Mouse (Mus musculus): Measurements from ENCODE around the gene Spag6.

DNA sequence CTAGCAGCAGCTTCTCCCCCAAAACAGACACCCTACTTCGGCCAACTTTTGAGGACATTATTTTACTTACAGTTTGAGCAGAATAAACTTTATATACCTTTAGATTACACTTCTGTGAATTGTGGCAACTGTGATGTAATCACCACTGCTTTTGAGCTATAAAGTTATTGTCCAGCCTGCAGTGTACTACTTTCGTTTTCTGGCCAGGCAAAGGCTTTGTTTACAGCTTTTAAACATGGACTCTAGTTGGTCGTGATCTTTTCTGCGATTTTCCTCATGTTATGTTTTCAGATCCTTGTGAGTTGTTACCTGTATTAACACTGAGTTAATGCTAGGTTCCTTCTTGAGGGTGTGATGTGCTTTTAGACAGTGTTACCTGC, 72.6 kb downstream of the Spag6 start:
- TF ChIP-seq CTCF (IDR thresholded peaks at IDR 0.05; ENCODE audit: low read depth) (no peak), EP300 (IDR thresholded peaks at IDR 0.05; ENCODE audit: low read depth) (no peak)
